Mouse (Mus musculus): Measurements from ENCODE around the gene Cldn3. TPM values are rescaled to one million over a fixed set of nuclear protein-coding genes. Genes with fewer than 3 reads are reported as not detected.
"Not testable (repeated sequence)": the region's sequence is repeated elsewhere in the genome, so short reads cannot be mapped to it uniquely, and the experiment has no call there.

Cldn3 gene
- under 1 TPM; 0.18 to 0.36 TPM for total RNA-seq (2021)
- long read RNA-seq, experiment 1, result 0 reads
- long read RNA-seq, experiment 2, result 0 reads

DNA sequence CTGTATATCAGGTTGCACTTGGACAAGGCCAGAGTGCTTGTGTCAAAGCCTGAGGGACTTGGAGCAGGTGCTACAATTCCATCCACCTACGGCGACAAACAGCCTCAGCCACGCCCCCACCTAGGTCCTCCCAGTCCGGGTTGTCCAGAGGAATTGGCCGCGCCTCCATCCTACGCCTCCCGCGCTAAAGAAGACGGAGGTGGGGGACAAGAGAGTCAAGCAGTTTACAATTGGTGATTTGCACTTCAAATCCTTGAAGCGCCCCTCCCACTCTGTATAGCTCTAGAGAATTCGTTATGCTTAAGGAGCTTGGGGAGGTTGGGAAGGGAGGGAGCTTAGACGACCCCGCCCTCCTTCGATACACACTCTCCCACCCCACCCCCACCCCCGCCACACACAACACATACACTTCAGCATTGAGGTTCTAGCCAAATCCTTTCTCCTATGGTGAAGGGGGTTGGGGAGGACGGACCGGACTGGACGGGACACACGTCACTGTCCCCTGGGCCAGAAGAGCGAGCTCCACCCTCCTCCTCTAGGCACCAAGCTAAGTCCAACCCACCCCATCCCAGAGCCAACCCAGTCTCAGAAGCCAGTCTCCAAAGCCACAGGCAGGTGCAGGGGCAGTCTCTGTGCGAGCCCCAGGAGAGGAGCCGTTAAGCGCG, at the start of gene Cldn3:
Gene Cldn3 (plus strand): TSS at position 582 of the 665 bp plus-strand sequence.
- DNase-seq (ENCODE audit: low spot score), result no peak

DNA sequence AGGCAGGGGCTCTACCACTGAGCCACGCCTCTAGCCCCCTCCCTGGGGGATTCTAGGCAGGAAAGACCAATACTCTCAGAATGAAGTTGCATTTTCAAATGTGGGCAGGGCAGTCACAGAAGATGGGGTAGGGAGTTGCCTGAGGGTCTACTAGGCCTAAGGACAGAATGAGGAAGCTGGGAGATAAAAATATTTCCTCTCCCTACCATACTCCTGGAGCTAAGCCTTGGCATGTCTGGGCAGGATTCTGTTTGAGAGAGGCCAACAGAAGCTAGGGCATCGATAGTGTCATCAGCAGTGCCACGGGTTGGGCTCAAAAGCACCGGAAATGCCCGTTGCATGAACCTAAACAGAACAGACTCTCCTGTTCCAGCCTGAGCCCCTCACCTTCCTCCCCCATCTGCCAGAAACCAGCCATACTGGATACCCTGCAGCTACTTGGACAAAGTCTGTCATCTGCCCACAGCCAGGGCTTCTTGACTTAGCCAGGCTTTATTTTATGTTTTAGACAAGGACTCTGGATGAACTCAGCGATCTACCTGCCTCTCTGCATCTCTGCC, 49.3 kb upstream of the Cldn3 start:
- DNase-seq (ENCODE audit: low spot score), result no peak

DNA sequence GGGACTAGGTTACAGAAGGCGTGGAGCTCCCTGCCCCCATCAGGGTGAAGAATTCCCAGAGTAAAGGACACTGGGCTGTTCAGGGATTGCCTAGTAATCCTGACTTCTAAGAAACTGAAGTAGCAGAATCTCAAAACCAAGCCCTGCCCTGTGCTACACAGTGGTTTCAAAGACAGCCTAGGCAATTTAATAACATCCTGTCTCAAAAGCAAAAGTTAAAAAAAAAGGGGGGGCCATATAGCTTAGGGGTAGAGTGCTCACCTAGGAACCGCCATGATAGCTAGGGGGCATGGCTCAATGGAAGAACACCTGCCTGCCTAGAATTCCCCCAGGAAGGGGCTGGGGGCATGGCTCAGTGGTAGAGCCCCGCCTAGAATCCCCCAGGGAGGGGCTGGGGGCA, 46.9 kb upstream of the Cldn3 start:
- DNase-seq (ENCODE audit: low spot score), result no peak

DNA sequence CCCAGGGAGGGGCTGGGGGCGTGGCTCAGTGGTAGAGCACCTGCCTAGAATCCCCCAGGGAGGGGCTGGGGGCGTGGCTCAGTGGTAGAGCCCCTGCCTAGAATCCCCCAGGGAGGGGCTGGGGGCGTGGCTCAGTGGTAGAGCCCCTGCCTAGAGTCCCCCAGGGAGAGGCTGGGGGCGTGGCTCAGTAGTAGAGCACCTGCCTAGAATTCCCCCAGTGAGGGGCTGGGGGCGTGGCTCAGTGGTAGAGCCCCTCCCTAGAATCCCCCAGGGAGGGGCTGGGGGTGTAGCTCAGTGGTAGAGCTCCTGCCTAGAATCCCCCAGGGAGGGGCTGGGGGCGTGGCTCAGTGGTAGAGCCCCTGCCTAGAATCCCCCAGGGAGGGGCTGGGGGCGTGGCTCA, 46.5 kb upstream of the Cldn3 start:
- DNase-seq (ENCODE audit: low spot score), result not testable (repeated sequence)

DNA sequence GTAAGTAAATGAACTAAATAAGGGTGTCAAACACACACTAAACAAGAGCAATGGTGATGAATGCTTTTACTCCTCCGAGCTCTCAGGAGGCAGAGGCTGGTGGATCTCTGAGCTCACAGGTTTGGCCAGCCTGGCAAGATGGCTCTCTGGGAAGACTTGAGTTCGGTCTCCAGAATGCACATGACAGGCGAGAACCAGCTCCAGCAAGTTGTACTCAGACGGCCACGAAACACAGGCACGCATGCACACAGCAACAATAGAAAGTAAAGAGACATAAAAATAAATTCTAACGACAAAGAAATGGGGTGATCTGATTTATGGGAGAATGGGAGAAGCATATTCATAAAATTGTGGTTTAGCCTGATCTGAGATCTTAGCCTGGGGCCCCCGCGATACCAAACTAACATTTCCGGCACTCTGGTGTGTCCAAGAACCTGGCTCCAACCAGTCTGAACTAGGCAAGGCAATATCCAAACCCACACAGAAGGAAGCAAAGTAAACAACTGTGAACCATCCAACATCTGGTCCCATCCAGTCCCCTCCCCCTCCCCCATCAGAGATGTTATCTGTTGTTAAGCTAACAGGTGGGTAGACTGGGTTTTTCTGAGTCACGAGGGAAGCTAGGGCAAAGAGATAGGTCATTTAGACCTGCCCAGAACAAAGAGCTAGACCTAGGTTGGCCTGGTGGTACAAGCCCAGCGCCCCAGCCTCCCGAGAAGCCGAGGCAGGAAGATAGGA, 44.4 kb upstream of the Cldn3 start:
- no peak for DNase-seq (ENCODE audit: low spot score)

DNA sequence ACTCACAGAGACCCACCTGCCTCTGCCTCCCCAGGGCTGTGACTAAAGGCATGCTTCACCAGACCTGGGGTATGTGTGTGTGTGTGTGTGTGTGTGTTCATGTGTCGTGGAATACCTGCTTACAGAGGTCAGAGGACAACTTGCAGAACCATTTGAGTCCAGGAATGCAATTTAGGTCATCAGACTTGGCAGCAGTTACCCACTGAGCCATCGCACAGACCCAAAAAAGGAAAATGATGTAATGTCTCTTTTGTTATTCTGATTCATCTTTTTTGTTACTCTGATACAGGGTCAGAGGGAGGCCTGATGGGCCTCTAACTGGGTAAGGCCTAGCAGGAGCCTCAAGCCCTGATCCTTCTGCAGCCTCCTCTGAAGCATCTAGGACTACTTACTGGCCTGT, 43.3 kb upstream of the Cldn3 start:
- peak; percentile 27 for DNase-seq (ENCODE audit: low spot score)

DNA sequence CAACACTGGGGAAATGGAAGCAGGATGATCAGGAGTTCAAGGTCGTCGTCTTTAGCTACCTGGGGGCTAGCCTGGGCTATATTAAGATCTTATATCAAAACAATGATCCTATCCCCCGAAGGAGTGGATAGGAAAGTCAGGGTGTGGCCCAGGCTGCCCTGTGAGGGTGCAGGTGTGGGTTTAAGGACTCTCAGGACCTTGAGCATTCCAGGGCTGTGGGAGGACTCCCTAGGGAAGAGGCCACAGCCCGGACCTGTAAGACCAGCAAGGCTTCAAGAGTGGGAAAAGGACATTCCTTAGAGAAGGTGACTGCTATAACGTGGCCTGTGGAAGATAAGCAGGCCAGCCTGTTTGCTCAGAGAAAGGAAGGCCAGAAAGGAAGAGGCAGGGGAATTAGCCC, 41.8 kb upstream of the Cldn3 start:
- DNase-seq (ENCODE audit: low spot score), result no peak

DNA sequence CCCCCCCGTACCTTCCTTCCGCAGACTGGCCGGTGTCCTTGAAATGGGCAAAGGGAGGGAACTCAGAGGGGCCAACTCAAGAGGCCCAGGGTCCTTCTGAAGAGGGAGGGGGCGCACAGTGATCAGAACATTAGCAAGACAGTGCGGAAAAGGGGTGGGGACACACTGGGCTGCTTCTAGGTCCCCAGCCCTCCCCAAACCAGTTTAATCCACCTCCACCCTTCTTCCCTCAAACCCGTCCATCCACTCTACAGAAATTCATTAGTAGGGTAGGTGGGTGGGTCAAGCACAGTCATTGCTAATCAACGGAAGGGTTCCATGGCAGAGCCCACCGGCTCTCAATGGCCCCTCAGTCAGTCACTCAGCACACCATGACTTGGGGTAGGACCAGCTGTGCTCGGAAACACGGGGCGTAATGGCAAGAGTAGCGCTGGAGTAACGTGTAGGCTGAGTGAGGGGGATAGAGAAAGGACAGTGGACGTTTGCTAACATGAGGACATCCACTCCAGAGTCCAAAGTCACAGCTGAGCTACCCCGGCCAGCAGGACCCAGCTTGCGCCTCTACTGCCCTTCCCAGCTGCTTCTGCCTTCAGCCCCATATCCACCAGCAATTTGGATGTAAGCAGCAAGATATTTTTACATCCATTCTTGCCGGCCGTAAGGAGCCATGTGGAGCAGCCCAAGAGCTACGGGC, 40.6 kb upstream of the Cldn3 start:
- no peak for DNase-seq (ENCODE audit: low spot score)

DNA sequence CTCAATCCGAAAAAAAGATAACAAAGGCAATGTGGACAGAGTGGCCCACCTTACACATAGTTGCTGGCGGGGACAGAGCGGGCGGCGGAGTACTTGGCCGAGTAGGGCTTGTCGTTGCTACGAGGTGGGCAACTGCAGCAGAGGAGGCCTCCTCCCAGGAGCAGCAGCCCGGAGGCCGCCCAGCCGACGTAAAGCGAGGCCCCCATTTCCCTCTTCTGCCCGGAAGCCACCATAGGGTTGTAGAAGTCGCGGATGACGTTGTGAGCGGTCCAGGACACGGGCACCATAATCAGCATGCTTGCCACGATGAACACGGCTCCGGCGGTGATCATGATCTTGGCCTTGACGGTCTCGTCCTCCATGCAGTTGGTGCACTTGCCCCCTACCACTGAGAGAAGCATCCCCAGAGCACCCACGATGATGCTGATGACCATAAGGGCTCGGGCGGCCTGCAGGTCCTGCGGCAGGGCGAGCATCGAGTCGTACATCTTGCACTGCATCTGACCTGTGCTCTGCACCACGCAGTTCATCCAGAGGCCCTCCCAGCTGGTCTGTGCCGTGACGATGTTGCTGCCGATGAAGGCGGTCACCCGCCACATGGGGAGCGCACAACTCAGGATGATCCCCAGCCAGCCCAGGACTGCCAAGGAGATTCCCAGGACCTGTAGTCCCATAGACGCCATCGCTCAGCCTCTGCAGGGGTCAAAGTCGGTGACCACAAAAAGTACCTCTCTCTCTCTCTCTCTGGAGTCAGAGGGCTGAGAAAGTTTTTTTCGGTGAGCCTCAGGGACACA, 39.8 kb upstream of the Cldn3 start:
- DNase-seq (ENCODE audit: low spot score), result no peak

DNA sequence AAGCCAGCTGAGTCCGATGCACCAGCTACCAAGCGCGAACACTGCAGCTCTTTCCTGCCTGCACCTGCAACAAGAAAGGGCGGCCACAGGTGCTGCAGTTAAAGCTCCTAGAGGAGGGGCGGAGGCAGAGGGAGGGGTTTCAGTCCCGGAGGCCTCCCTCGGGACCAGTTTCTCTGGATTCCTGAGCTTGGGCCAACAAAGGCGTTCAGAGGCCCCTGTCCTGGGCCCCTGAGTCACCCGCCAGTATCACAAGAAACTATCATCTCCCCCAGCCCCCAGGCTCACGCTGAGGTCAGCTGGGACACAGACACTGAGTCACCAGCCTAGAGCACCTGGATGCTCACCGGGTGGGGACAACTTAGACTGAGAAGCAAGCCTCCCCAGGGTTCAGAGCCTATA, 39.2 kb upstream of the Cldn3 start, which contains the start of gene Cldn4:
Gene Cldn4 (minus strand): TSS at position 78 of the 399 bp plus-strand sequence.
- no peak for DNase-seq (ENCODE audit: low spot score)

DNA sequence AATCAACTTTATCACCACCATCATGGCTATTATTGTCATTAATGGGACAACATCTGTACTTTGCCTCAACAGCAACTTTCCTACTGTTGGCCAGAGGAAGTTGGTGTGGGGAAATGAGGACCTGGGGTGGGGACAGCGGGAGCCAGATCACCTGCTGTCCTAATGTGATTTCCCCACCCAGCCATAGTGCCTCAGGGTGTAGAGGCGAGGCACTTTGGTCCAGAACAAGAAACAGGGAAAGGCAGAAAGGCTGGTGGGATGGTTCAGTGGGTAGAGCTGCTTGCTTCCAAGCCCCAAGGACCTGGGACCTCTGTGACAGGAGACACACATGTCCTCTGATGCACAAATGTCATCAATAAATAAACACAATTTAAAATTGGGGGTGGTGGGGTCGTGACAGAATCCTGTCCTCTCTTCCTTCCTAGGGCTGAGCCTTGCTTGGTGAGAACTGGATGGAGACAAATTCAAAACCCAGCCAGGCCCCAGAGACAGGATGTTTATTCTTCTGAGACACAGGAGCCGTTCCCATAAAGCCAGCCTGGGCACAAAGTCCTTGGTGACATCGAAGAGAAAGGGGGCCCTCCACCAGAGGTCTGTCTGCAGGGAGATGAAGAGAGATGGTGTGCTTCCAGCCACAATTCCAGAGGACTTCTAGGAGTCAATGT, 38.5 kb upstream of the Cldn3 start:
- DNase-seq (ENCODE audit: low spot score), result no peak

DNA sequence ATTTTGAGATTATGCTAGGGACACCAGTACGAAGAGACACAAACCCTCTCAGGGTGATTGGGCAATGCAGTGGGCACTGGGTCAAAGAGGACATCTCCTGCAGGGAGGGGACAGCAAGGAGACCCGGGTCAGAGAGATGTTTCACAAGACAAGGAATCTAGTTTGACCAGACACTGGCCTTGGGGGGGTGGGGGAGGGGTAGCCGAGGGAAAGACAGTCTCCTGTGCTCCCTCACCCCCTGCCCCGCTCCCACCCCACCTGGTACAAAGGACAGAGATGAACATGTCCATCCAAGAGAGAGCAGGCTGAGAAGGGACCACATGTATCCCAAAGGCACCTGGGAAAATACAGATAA, 38.0 kb upstream of the Cldn3 start:
- DNase-seq (ENCODE audit: low spot score), result no peak

DNA sequence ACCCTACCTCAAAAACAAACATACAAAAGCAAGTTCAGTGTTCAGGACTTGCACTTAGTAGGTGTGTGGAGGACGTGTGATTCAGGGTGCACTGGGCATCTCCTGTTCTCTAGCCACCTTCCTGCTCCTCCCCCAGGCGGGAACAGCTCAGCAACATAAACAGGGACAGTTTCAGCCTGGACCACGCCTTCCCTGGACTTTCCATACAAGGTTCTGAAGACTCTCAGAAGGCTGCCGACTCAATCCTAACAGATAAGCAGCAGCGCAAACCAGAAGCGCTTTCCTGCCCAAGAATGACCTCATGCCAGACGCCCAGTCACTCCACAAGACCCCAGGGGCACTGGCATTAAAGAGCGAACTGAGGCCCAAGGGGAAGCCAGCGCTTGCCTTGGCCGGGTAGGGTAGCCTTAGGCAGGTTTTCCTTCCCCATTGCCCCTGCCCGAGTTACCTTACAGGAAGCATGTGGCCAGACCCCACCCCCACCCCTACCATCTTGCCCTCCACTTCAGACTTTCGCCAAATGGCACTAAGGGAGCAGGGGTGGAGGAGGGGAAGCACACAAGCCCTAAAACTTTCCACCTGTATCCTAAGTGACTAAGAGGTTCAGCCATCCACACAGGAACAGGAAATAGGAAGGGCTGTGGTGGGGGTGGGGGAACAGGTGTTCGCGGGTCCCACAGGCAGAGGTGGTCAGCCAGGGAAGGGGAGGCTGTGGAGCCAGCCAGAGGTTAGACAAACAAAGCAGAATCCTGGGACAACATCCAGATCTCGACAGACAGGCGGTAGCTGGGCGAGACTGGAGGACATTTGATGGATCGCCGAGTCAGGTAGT, 34.7 kb upstream of the Cldn3 start:
- no peak for DNase-seq (ENCODE audit: low spot score)

DNA sequence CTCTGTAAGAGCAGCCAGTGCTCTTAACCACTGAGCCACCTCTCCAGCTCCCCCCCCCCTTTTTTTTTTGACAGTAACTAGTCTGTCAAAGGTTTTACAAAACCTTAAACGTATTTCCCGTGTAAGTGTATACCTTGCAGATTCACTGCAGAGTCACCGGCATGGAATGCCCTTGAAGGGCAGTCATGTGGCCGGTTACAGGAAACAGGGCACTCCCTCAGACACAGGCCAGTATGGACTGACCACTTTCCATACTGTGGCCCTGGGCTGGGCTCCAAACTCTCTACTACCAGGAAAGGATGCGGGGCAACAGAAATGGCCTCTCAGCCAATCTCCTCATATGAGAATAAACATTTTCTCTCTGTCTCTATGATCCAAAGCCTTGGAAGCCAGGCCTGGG, 30.5 kb upstream of the Cldn3 start:
- no peak for DNase-seq (ENCODE audit: low spot score)

DNA sequence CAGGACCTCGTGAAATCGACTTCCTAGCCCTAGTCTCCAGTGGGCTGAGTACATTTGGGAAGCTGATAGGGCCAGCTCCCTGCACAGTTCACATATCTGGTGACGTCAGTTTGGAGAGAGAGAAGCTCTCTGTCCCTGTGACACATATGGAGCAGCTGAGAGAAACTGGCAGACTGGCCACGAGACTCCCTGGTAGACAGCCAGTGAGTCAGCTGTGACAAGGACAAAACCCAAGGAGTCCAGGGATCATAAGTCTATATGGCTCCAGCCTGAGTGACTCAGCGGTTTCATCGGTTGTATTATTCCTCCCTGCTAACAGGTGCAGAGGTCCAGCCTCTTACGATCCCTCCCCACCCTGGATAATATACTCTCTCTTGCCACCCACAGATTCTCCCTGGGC, 26.9 kb upstream of the Cldn3 start:
- DNase-seq (ENCODE audit: low spot score), result peak; percentile 76

DNA sequence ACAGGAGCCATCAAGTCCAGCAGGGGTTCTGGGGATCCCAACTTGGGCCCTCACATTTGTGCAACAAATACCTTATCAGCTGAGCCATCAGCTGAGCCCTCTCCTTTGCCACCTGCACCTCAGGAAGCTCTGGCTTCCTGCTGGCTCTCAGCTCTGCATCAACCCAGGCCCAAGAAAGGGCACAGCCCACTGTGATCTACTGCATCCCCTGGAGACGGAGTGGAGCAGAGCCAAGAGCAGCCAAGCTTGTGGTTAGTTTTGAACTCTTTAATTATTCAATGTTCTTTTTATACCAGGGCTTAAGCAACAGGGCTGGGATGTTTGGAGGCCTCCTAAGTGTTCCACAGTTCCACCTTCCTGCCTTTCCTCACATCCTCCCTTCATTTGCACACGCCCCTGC, 25.6 kb upstream of the Cldn3 start:
- no peak for DNase-seq (ENCODE audit: low spot score)

DNA sequence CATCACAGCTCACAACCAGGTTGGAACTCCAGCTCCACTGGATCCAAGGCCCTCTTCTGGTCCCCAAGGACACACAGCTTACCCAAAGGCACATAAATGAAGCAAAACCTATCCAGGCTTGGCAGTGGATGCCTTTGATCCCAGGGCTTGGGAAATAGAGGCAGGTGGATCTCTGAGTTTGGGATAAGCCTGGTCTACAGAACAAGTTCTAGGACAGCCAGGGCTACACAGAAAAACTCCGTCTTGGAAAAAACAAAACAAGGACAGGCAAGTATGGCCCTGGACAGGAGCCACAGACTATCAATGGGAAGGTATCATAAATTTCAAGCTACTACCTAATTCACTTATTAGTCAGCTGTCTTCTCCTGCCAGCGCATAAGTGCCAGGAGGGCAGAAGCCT, 24.5 kb upstream of the Cldn3 start:
- no peak for DNase-seq (ENCODE audit: low spot score)

DNA sequence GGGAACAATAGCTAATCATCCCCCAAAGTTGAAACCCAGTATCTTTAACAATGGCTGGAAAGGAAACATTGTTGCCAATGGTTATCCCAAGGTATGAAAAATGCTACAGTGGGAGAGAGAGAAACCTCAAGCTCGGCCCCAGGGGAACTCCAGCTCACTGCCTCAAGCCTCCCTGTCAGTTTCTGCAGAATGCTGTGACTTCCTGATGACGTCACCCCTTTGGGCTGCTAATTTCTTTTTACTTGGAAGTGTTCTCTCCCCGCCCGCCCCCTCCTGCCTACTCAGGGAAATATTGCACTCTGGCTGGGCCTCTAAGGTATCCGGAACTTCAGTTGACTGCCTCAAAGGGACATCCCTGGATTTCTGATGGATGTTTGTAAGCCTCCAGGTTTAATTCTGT, 22.5 kb upstream of the Cldn3 start:
- no peak for DNase-seq (ENCODE audit: low spot score)

DNA sequence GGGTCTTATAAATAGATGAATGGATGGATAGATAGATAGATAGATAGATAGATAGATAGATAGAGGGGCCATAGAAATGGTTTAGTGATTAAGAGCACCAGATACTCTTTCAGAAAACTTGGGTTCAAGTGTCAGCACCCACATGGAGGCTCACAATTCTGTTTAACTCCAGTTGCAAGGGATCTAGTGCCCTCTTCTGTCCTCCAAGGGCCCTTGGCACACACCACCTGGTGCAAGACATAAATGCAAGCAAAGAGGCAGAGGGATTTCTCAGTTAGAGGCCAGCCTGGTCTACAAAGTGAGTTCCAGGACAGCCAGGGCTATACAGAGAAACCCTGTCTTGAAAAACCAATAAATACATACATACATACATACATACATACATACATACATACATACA, 21.4 kb upstream of the Cldn3 start:
- not testable (repeated sequence) for DNase-seq (ENCODE audit: low spot score)

DNA sequence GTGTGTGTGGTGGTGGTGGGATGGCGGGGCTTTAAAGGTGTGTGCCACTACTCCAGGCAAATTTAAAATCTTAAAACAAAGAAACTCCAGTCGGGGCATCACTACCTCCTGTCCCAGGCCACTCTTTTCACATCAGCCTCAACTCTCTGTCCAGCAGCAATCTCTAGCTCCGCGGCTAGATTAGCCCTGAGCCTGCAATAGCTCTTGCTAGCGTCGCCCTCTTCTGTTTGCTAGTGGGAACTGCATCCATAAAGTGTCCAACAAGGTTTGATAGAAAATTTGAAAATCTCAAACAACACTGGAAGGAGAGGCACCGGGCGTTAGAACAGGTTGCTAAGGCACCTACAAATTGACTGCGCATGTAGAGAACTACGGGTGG, 20.6 kb upstream of the Cldn3 start:
- peak; percentile 76 for DNase-seq (ENCODE audit: low spot score)
